Mouse (Mus musculus): ENCODE results near the gene Olfr506.
"Not testable (repeated sequence)": the region's sequence is repeated elsewhere in the genome, so short reads cannot be mapped to it uniquely, and the experiment has no call there.

The Olfr506 gene

DNA sequence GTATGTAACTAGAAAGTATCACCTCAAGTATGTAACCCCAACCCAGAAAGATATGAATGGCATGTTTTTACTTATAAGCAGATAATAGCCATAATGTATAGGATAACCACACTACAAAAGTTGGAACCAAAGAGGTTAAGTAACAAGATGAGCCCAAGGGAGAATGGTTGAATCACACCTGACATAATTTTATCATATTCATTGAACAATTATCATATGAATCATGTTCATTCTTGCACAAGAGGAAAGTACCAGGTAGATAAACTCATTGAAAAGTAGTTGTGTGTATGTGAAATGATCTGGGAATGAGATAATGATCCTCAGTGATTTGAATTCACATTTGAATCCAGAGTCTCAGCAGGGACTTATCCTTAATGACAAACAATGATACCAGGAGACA lies at the start of gene Olfr506:
Gene Olfr506, plus strand, starts transcription at position 301 of the 400 bp plus-strand sequence.
- DNase-seq (ENCODE audit: low spot score in 2 of 2): no peak

DNA sequence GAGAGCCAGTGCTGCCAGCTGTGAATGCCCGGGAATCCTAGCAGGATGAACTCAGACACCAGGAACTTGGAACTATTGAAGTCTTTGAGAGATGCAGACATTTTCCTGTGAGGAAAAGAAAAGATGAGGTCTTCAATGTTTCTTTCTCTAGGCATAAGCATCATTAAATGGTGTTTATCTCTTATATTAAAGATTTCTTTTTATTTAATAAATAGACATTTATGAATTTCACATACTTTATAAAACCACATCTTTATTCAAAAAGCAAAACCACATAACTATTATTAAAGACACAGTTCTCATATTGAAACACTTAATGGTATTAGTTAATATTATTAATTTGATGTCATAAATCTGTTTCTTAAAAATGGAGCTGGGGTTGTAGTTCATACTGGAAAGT lies 44.9 kb upstream of the Olfr506 start, which contains the start of gene Olfr504:
Gene Olfr504, minus strand, starts transcription at position 101 of the 400 bp plus-strand sequence.
- DNase-seq (ENCODE audit: low spot score in 2 of 2): no peak

DNA sequence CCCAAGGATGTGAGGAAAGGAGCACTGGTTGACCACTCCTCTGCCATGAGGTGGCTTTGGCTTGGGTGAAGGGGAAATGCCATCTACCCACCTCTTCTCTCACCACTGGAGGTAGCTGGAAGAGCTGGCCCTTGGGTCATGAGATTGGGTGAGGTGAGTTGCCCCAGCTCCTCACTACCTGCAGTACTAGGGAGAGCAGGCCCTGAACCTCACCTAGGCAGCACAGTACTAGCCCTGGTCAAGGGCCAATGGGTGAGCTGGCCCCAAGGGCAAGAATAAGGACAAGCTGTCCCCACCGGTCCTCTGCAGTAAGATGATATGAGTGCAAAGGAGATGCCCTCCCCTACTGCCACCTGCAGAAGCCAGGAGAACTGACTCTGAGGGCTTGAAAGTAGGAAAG lies 20.8 kb upstream of the Olfr506 start:
- DNase-seq (ENCODE audit: low spot score in 2 of 2): no peak

DNA sequence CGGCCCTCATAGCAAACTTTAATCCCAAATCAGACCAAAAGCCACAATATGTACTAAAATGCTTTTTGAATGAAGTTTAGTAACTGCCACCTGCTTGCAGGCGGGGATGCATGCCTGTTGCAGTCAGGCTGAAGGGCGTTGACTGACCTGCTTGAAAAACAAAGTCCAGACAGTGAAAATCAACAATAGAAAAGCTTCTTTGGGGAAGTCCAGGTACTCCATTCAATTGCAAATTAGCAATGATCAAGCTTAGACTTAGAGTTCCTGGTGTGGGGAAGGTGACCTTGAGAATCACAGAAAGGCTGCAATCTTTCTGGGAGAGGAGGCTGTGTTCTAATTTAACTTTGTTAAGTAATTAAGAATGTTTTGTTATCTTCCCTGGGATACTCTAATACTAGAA lies 8.7 kb upstream of the Olfr506 start:
- not testable (repeated sequence) for DNase-seq (ENCODE audit: low spot score in 2 of 2)

DNA sequence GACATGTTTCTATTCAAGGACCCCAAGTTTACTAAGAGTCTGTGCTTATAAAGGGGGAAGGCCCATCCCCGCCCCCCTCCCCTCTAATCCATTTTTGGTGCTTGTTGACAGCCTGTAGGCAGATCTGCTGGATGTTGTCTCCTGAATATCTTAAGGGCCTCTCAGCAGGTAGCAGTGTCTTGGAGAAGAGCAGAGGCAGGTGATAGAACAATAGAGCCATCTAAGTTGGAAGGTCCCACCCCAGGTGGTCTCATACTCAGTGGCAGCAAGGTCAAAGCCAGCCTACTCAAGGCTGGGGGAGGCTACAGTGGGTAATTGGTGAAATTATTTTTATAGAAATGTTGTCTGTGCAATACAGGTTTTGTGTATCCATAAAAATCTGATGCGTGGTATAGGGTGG lies 3.5 kb downstream of the Olfr506 start:
- DNase-seq (ENCODE audit: low spot score in 2 of 2): no peak

DNA sequence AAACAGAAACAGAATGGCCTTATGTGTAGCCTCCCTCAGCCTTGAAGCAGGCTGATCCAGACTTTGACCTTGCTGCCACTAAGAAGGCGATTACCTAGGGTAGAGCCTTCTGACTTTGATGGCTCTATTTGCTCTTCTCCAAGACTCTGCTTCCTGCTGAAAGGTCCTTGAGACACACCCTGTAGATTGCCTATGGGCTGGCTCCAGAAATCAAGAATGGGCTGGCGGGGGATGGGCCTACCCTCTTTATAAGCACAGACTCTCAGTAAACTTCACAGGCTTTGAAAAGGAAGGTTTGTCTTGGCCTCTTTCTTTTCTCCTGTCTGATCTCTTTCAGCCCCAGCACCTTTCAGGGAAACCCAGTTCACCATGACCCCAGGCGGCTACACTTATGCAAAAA lies 6.2 kb downstream of the Olfr506 start:
- DNase-seq (ENCODE audit: low spot score in 2 of 2): not testable (repeated sequence)

DNA sequence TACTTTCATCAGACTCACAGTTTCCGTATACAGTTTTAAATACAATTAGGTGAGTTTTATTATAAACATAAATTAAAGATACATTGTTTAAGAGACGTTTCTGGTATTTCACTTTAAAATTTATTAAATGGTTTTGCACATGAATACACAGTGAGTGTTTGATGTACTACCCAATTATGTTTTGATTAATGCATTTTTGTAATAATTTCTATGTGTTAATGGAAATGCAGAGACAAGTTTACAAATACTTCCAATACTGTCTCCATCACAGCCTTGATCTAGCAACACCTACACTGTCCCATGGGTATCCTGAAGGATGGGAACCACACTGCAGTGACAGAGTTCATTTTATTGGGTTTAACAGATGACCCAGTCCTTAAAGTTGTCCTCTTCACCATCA lies 10.9 kb downstream of the Olfr506 start, which contains the start of gene Olfr507:
Gene Olfr507, plus strand, starts transcription at position 301 of the 400 bp plus-strand sequence.
- DNase-seq (ENCODE audit: low spot score in 2 of 2): no peak

DNA sequence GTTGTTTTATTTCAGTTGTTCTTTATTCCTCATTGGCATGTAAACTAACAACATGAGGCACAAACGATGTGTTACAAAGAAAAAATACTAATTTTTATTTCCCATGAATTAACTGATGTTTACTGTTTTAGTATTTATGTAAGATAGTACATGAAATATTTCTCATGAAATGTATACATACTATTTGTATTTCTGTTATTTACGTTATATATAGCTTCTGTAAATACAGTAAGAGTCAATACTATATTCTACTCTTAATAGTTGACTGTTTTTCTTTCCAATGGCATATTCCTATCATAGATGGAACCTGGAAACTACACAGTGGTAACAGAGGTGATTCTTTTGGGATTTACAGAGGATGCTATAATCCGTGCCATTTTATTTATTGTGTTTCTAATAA lies 19.1 kb downstream of the Olfr506 start, which contains the start of gene Olfr508:
Gene Olfr508, plus strand, starts transcription at position 301 of the 400 bp plus-strand sequence.
- DNase-seq (ENCODE audit: low spot score in 2 of 2): no peak

DNA sequence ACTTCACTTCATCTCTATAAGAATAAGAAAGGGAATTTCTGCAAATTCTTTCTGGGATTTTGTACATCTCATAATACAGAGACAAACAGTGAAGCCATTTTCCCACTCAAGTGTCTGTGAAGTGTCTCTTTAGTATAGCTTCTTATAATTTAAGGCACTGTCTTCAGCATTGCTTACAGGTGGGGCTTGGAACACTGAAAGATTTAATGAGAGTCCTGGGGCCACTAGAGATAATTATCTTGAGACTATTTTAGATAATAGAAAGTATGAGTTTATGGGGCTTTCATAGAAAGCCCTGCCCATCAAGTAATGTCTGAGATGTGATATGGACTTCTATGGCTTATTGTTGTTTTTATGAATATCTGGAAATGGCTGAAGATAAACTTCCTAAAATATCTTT lies 41.2 kb downstream of the Olfr506 start, which contains the start of gene Olfr509:
Gene Olfr509, minus strand, starts transcription at position 101 of the 400 bp plus-strand sequence.
- DNase-seq (ENCODE audit: low spot score in 2 of 2): no peak

DNA sequence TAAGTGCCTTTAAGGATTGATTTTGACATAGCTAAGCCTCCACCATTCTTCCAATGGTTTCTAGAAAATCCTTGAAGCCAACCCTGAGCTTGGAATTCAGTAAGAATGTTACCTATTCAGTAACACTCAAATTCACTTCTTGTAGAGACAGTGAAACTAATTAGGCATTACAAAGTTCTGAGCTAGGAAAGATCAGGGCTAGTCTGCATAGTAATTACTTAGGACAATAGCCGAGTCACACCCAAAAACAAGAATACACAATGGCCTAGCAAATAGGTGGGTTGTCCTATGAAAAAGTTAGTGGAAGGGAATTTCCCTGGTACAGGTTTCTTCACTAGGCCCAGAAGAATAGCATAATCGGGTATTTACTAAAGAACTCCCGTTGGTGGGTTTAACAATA lies 51.8 kb downstream of the Olfr506 start:
- DNase-seq (ENCODE audit: low spot score in 2 of 2): no peak

Measured in frontal cortex, postnatal 14 days (tissue).